Mouse (Mus musculus): ENCODE measurements around the gene Ciao2b. TPM values are rescaled to one million over a fixed set of nuclear protein-coding genes. Genes with fewer than 3 reads are reported as not detected.

Gene Ciao2b
- polyA plus RNA-seq, 1 experiment from 2014 or later, result 95.6 TPM

DNA sequence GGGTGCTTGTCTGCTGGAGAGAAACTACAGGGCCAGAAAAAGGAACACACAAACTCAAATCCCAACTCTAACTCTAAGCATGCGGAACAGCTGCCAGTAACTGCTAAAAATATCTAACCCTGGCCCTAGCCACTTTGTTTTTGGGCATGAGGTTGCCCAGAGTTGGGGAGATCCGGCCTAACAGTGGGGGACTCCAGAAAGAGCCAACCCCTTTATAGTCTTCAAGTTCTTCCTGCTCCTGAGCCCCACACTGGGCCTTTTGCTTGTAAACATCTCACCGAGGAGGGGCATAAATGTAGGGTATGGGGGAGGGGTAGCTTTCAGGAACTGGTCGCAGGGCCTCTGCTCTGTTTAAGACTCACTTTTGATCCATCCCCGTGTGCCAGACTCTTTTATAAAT lies 9.8 kb downstream of the Ciao2b start:
- no peaks in the 10 kb centered on the region for H3K9me3 ChIP-seq (replicated peaks)
- H3K36me3 ChIP-seq, result peaks cover 14% of the 10 kb centered on the region
- peaks cover 40% of the 10 kb centered on the region for H3K27me3 ChIP-seq (ENCODE audit: low read depth, poor library complexity, severe bottlenecking)
- peaks cover 34% of the 10 kb centered on the region for H3K4me1 ChIP-seq
- DNase-seq (ENCODE audit: low spot score), result no peak
- peak overlapping the region; percentile 73; the same call in 1 of the 2 replicates for H3K27ac ChIP-seq
- H3K4me3 ChIP-seq, result peak overlapping the region; percentile 53; the same call in 1 of the 2 replicates
- 20% methylated on average over 5 of the region's 5 CpGs for WGBS

DNA sequence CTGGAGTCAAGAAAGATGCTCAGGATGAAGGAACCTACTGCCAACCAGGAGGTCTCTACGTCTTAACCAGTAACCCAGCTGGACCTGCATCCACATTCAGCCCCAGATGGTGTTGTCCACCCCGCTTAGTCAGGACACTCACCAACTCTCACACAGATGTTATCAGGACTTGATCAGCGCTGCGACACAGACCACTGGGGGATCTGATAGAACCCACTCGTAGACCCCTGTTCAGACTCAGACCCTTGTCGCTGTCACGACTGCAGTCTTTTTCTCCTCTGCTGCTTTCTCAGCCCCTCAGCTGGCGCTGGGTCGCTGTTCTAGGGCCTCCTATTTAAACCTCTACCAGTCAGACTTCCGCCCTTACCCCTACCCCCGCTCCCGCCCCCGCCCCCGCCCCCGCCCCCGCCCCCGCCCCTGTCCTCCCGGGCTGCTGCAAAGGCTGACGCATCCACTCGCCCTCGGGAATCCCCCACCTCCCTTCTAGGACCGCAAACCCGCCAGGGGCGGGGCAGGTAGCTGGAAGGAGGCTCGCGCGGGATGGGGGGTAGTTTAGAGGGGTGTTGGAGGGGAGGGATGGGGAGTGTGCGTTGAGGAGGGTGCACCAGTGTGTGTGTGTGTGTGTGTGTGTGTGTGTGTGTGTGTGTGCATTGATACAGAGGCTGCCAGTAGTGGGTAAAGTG lies 10.6 kb downstream of the Ciao2b start, which contains the start of gene Rrad:
Gene Rrad, minus strand, starts transcription at position 347 of the 683 bp plus-strand sequence.
- H3K4me1 ChIP-seq, result peaks cover 34% of the 10 kb centered on the region
- peak; percentile 63 for DNase-seq (ENCODE audit: low spot score)
- WGBS, result 1% methylated on average over 28 of the region's 28 CpGs

DNA sequence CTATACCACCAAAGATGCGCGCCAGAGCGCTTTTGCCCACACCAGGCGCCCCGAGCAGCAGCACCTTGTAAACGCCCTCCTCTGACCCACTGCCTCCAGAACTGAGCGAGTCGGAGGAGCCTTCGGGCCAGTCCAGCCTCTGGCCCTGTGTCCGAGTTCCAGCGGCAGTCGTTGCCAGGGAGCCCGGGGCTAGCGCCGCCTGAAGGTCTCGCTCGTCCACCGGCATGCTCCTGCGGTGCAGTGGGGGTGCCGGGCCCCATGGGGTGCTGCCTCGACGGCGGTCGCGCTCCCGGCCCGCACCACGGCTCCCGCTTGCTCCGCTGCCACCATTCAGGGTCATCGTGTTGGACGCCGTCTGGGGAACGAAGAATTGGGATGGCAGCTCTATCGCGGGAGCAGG lies 11.2 kb downstream of the Ciao2b start:
- H3K4me1 ChIP-seq, result peaks cover 34% of the 10 kb centered on the region
- peaks cover 40% of the 10 kb centered on the region for H3K27me3 ChIP-seq (ENCODE audit: low read depth, poor library complexity, severe bottlenecking)
- H3K9me3 ChIP-seq (replicated peaks), result no peaks in the 10 kb centered on the region
- H3K36me3 ChIP-seq, result peaks cover 9% of the 10 kb centered on the region
- peak overlapping the region; percentile 73 for H3K27ac ChIP-seq
- 1% methylated on average over 36 of the region's 36 CpGs for WGBS
- H3K4me3 ChIP-seq, result peak overlapping the region; percentile 53
- peak; percentile 52 for DNase-seq (ENCODE audit: low spot score)

More for the DNA sequence above, 10.6 kb downstream of the Ciao2b start, which contains the start of gene Rrad:
- H3K27me3 ChIP-seq (ENCODE audit: low read depth, poor library complexity, severe bottlenecking), result peaks cover 40% of the 10 kb centered on the region
- H3K9me3 ChIP-seq (replicated peaks), result no peaks in the 10 kb centered on the region
- peak within 1 kb of the TSS; percentile 53 for H3K4me3 ChIP-seq
- peaks cover 14% of the 10 kb centered on the region for H3K36me3 ChIP-seq
- peak within 1 kb of the TSS; percentile 73 for H3K27ac ChIP-seq

DNA sequence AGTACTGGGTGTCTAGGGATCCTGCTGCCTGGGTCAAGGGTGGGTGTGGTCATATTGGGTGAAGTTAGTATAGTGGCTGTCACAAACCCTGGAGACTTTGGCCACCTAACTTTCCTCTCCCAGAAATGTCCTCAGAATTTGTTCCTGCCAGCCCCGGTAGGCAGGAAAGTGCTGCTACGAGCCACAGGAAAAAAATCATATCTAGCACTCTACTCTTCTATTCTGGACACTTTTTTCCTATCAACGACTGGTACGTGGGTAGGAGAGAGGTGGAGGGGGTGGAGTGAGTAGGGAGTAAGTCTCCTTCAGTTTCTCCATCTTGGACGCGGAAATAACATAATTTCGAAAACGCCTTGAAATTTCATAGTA lies 11.7 kb downstream of the Ciao2b start:
- Histone ChIP-seq H3K4me3 (peak overlapping the region; percentile 53), H3K36me3 (peaks cover 5% of the 10 kb centered on the region), H3K4me1 (peaks cover 34% of the 10 kb centered on the region), H3K27me3 (ENCODE audit: low read depth, poor library complexity, severe bottlenecking) (peaks cover 40% of the 10 kb centered on the region), H3K27ac (no peak overlapping the region), H3K9me3 (replicated peaks) (no peaks in the 10 kb centered on the region)
- WGBS, result 37% methylated on average over 8 of the region's 8 CpGs
- DNase-seq (ENCODE audit: low spot score), result no peak

DNA sequence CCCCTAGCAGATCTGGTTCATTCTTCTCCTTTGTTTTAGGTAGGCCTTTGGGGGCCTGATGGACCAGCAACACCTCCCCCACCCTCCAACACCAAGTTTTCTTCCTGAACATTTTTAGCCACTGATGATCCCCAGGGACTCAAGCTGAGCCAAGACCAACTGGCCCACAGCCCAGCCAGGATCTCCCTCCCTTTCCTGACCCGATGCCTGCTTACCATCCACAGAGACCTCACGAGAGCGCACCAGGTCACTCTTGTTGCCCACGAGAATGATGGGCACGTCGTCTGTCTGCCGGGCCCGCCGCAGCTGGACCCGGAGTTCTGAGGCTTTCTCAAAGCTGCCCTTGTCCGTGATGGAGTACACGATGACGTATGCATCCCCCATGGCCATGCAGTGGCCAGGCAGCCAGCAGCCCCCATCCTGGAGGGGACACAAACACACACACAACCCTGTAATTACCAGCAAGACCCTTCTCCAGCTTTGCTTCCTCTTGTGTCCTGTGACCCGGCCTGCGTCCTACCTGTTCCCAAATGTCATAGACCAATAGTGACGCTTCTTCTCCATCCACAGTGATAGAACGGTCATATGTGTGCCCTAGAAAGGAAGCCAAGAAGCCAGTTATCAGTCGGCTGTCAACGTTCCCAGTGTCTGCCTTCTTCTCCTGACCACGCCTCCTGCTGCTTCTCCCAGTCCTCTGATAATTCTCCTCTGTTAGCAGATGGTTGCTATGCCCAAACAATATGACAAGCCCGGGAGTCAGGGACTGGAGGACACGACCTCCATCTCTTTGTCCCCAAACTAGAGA lies 12.3 kb downstream of the Ciao2b start:
- no peaks in the 10 kb centered on the region for H3K36me3 ChIP-seq
- 80% methylated on average over 22 of the region's 22 CpGs for WGBS
- H3K4me3 ChIP-seq, result no peak overlapping the region
- no peaks in the 10 kb centered on the region for H3K9me3 ChIP-seq (replicated peaks)
- H3K27ac ChIP-seq, result no peak overlapping the region
- peaks cover 34% of the 10 kb centered on the region for H3K4me1 ChIP-seq
- H3K27me3 ChIP-seq (ENCODE audit: low read depth, poor library complexity, severe bottlenecking), result peaks cover 40% of the 10 kb centered on the region
- DNase-seq (ENCODE audit: low spot score), result no peak

DNA sequence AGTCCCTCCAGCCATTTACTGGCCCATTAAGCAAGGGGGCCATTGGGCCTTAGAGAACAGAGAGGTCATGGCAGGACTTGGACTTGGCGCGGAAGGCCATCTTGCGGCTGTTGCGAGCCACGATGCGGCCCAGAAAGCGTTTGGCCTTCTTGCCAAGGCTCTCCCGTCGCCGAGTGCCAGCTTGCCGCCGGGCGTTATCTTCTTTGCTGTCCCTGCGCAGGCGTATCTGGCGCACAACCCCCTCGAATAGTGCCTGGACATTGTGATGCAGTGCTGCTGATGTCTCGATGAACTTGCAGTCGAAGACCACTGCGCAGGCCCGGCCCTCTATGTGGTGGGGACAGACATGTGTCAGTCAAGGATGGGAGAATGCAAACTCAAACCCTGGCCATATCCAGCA lies 13.4 kb downstream of the Ciao2b start:
- Histone ChIP-seq H3K4me3 (no peak overlapping the region), H3K9me3 (replicated peaks) (no peaks in the 10 kb centered on the region)
- WGBS, result 94% methylated on average over 21 of the region's 21 CpGs

DNA sequence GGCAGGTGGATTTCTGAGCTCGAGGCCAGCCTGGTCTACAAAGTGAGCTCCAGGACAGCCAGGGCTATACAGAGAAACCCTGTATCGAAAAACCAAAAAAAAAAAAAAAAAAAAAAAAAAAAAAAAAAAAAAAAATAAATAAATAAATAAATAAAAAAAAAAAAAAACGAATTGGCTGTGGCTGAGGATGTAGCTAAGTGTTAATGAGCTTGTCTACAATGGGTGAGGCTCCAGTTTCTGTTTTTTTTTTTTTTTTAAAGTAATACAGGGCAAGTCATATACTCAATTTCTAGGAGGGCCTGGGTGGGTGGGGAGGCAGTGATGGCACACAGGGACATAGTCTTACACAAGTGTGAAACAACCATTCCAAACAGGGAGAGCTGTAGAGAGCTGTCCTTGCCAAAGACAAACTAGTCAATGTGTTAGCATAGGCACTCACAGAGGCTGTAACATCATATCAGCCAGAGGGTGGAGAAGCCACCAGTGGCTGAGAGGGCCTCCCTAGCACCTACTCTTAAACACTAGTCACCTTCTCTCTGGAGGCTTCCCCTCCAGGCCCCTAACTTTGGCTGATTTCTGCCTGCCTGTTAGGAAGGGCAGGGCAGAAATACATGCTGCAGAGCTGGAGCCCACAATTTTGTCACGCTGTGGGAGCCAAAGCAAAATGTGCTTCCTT lies 14.6 kb downstream of the Ciao2b start:
- Histone ChIP-seq H3K9me3 (replicated peaks) (no peaks in the 10 kb centered on the region), H3K27ac (no peak overlapping the region), H3K4me1 (peaks cover 21% of the 10 kb centered on the region), H3K27me3 (ENCODE audit: low read depth, poor library complexity, severe bottlenecking) (peaks cover 40% of the 10 kb centered on the region), H3K36me3 (no peaks in the 10 kb centered on the region), H3K4me3 (no peak overlapping the region)
- 76% methylated on average over 4 of the region's 4 CpGs for WGBS
- DNase-seq (ENCODE audit: low spot score), result no peak

More for the DNA sequence above, 13.4 kb downstream of the Ciao2b start:
- Histone ChIP-seq H3K36me3 (no peaks in the 10 kb centered on the region), H3K27ac (no peak overlapping the region), H3K4me1 (peaks cover 33% of the 10 kb centered on the region), H3K27me3 (ENCODE audit: low read depth, poor library complexity, severe bottlenecking) (peaks cover 40% of the 10 kb centered on the region)
- no peak for DNase-seq (ENCODE audit: low spot score)

DNA sequence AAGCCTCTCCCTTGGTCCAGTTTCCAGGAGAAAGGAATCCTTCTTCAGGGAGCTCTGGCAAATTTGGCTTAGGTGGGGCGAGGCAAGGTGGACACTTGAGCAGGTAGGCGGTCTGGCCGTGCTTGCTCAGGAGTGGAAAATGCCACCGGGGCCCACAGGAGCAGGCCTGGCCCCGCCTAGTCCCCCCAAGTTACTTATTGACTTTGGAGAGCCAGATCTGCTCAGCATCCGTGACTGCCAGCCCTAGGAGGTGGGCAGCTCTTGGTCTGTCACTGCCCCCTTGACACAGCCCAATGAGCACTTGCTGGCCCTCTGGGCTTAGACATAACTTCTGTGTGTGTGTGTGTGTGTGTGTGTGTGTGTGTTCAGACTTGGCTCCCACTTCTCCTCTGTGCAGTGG lies 17.6 kb downstream of the Ciao2b start, which contains the start of gene Cdh16:
Gene Cdh16, minus strand, starts transcription at position 236 of the 400 bp plus-strand sequence.
- WGBS, result 84% methylated on average over 6 of the region's 6 CpGs
- peaks cover 11% of the 10 kb centered on the region for H3K27me3 ChIP-seq (ENCODE audit: low read depth, poor library complexity, severe bottlenecking)
- no peak for DNase-seq (ENCODE audit: low spot score)
- H3K36me3 ChIP-seq, result no peaks in the 10 kb centered on the region
- no peaks in the 10 kb centered on the region for H3K4me1 ChIP-seq
- H3K4me3 ChIP-seq, result no peak within 1 kb of the TSS
- H3K27ac ChIP-seq, result no peak within 1 kb of the TSS
- no peaks in the 10 kb centered on the region for H3K9me3 ChIP-seq (replicated peaks)

DNA sequence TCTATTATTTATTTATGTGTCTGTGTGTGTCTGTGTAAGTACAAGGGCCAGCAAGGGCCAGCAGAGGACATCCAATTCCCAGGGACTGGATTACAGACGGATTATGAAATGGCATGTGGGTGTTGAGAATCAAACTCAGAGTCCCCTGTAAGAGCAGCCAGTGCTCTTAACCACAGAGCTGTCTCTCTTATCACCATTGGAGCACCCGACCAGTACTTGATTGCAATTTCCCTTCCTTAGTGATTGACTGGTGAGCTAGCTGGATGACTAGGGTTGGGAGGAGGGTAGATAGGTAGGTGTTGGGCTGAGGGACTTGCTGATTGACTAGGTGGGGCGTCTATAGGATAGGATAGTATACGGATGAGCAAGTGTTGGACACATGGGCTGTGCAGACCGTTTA lies 21.0 kb downstream of the Ciao2b start:
- no peaks in the 10 kb centered on the region for H3K9me3 ChIP-seq (replicated peaks)
- WGBS, result 85% methylated on average over 5 of the region's 5 CpGs
- no peaks in the 10 kb centered on the region for H3K27me3 ChIP-seq (ENCODE audit: low read depth, poor library complexity, severe bottlenecking)
- H3K36me3 ChIP-seq, result no peaks in the 10 kb centered on the region
- H3K27ac ChIP-seq, result no peak overlapping the region
- no peak overlapping the region for H3K4me3 ChIP-seq
- no peaks in the 10 kb centered on the region for H3K4me1 ChIP-seq
- DNase-seq (ENCODE audit: low spot score), result no peak

DNA sequence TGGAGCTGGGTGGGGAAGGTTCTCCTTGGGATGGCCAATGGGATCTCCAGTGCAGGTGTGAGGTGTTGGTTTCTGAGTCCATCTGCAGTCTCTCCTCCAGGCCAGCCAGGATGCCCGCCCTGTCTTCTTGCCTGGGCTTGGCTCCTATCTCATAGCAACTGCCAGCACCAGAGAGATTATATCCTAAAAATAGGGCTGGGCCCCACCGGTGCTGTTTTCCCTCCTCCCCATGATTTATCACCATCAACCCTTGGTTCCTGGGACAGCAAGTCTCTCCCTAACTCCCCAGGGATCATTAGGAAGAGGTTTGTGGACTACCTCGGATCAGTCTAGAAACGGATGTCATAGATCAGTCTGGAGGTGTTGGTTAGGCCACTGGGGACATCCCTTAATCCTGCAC lies 28.6 kb downstream of the Ciao2b start:
- Histone ChIP-seq H3K27me3 (ENCODE audit: low read depth, poor library complexity, severe bottlenecking) (no peaks in the 10 kb centered on the region), H3K27ac (no peak overlapping the region), H3K9me3 (replicated peaks) (no peaks in the 10 kb centered on the region), H3K36me3 (no peaks in the 10 kb centered on the region), H3K4me3 (no peak overlapping the region), H3K4me1 (no peaks in the 10 kb centered on the region)
- WGBS, result 84% methylated on average over 4 of the region's 4 CpGs
- no peak for DNase-seq (ENCODE audit: low spot score)

DNA sequence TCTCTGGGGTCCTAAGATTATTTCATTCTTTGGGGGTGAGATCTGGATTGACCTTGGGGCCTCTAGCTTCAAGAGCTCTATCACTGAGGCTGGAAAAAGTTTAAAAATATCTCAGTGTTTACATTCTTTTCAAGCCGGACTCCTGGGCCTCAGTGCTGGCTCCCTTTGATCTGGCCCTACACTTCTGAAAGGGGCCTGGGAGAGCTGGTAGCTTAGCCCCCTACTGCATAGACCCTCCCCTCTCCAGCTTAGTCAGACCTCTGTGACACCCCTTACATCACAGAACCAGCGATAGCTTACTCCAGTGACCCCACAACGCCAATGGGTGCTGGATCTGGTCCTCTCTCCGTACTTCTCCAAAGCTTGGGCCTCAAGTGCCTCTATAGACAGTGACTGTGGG lies 30.2 kb downstream of the Ciao2b start:
- Histone ChIP-seq H3K4me1 (no peaks in the 10 kb centered on the region), H3K27me3 (ENCODE audit: low read depth, poor library complexity, severe bottlenecking) (no peaks in the 10 kb centered on the region), H3K4me3 (no peak overlapping the region), H3K9me3 (replicated peaks) (no peaks in the 10 kb centered on the region), H3K36me3 (no peaks in the 10 kb centered on the region), H3K27ac (no peak overlapping the region)
- WGBS, result 68% methylated on average over 4 of the region's 4 CpGs
- no peak for DNase-seq (ENCODE audit: low spot score)

DNA sequence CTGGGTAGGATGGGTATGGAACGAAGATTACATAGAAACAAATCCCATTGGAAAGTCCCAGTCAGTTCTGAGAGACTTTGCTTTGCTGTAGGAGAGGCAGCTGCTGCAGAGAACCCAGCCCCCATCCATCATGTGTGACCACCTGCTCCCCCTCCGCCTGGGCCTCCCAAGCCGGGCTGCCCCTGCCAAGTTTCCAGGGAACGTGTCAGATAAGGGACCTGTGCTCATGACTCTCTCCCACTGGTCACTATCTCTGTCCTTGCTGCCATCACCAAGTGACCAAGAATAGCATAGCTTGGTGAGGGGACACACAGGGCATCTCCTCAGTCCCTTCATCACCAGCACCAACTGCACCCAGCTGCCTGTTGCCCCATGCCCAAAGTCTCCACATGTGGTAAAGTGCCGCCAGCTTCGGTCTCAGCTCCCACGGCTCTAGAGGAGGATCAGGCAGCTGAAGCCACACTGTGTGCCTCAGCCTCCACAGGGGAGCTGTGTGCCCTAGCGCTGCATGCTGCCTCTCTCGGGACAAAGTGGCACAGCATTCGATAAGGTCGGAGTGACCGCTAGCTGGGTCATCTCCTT lies 31.5 kb downstream of the Ciao2b start:
- WGBS, result 75% methylated on average over 12 of the region's 12 CpGs
- H3K9me3 ChIP-seq (replicated peaks), result no peaks in the 10 kb centered on the region
- peaks cover 7% of the 10 kb centered on the region; the same call in 1 of the 2 replicates for H3K4me1 ChIP-seq
- H3K27ac ChIP-seq, result no peak overlapping the region
- H3K27me3 ChIP-seq (ENCODE audit: low read depth, poor library complexity, severe bottlenecking), result no peaks in the 10 kb centered on the region
- no peak overlapping the region for H3K4me3 ChIP-seq
- H3K36me3 ChIP-seq, result no peaks in the 10 kb centered on the region
- no peak for DNase-seq (ENCODE audit: low spot score)
